ENCODE assay signal across 31 mouse cellular contexts in the genomic region with DNA sequence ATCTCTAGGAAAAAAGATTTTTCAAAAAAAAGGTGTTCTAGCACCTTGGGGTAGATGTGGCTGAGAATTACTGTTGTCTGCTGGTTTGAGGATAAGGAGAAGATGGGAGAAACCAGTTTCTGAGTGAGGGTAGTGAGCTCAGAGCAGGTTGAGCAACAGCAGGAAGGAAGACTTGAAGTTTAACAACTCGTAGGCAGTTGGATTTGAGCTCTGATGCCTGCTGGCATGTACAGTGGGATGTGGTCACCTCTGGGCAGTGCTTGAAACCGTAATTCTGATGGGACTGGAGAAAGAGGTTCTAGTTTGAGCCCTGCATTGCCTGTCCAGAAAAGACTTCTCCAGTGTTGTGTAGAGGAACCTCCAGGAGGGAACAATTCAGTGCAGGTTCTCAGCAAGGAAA. TPM values are rescaled to one million over a fixed set of nuclear protein-coding genes. Genes with fewer than 3 reads are reported as not detected.
DNase-seq lines count a peak whose midpoint lies in the region; ATAC-seq and TF ChIP-seq lines count a peak whose summit lies in the region.
"Had no signal": no experiment of that assay in that cellular context is flagged by ENCODE, and none has a peak within 500 bp of the region (broad histone marks: within the 10 kb centered on the region; RNA-seq: fewer than 3 reads in every experiment).

No protein-coding gene starts in this region.

- WGBS in kidney, adult 2 months: 75% methylated on average over 2 of the region's 2 CpGs
- WGBS in midbrain, embryonic 10.5 days: 92% methylated on average over 2 of the region's 2 CpGs

- TF ChIP-seq CTCF in kidney, adult 2 months (conservative IDR thresholded peaks at IDR 0.05; ENCODE audit: insufficient read depth, insufficient read length, low read depth, low read length): no peak
- no peak for TF ChIP-seq CTCF in bone marrow macrophage, adult 2 months (IDR thresholded peaks at IDR 0.05; ENCODE audit: low read depth, low read length)

- ATAC-seq in granulocyte monocyte progenitor cell, adult 5-6 weeks (replicated peaks; ENCODE audit: poor library complexity, severe bottlenecking): peak; percentile 56
- ATAC-seq: activated CD4-positive, CD25-positive, alpha-beta regulatory T cell, adult 4 months; forebrain, embryonic 16.5 days had no signal

- peak; percentile 1 for DNase-seq in kidney, postnatal 10 days
- no peak for DNase-seq in kidney, adult 2 months
- no peak for DNase-seq in left cerebral cortex, adult 9 months (ENCODE audit: low spot score in 2 of 2)
- DNase-seq in midbrain, embryonic 10.5 days (ENCODE audit: low spot score): no peak
- DNase-seq: adrenal gland, adult 8-10 months; adrenal gland, postnatal 25 days; cerebellum, adult 2 months; cerebellum, adult 9-11 months; cerebellum, postnatal 25 days; embryo, embryonic 11 days; gastrocnemius, adult 2 months; gastrocnemius, postnatal 14 days; heart, adult 2 months had no signal

- H3K9me3 ChIP-seq in midbrain, embryonic 10.5 days (replicated peaks): no peaks in the 10 kb centered on the region
- H3K9me3 ChIP-seq: embryonic facial prominence, embryonic 10.5 days; embryonic facial prominence, embryonic 13.5 days; forebrain, embryonic 12.5 days; hindbrain, embryonic 12.5 days; hindbrain, embryonic 15.5 days had no signal

- no peak overlapping the region for H3ac ChIP-seq in myocyte (ENCODE audit: control insufficient read depth, insufficient read length)

- no peak overlapping the region for H3K27ac ChIP-seq in kidney, adult 2 months (ENCODE audit: insufficient read depth, low read depth, low read length)
- H3K27ac ChIP-seq in bone marrow macrophage, adult 2 months (ENCODE audit: insufficient read depth, low read depth, low read length): 0 out of 2 replicates have a peak overlapping the region, but pooled peaks have one; percentile 6
- no peak overlapping the region for H3K27ac ChIP-seq in midbrain, embryonic 10.5 days (replicated peaks)
- H3K27ac ChIP-seq: embryonic facial prominence, embryonic 10.5 days; embryonic facial prominence, embryonic 13.5 days; forebrain, embryonic 12.5 days; gastrocnemius, adult 2 months; heart, adult 2 months; hindbrain, embryonic 12.5 days; hindbrain, embryonic 15.5 days had no signal

- no peaks in the 10 kb centered on the region for H3K79me2 ChIP-seq in myocyte (ENCODE audit: control insufficient read depth, insufficient read depth)

- no peak for TF ChIP-seq POLR2A in kidney, adult 2 months (IDR thresholded peaks at IDR 0.05; ENCODE audit: low read depth, low read length)
- TF ChIP-seq POLR2A in bone marrow macrophage, adult 2 months (IDR thresholded peaks at IDR 0.05; ENCODE audit: borderline replicate concordance, low read depth, low read length): no peak
- no peak for TF ChIP-seq POLR2A in myocyte (IDR thresholded peaks at IDR 0.05; ENCODE audit: insufficient read length, low read depth)

- H3K36me3 ChIP-seq in kidney, adult 2 months (ENCODE audit: control insufficient read depth, insufficient read depth, low read length): no peaks in the 10 kb centered on the region
- H3K36me3 ChIP-seq in myocyte (ENCODE audit: control insufficient read depth, insufficient read depth): peaks cover 29% of the 10 kb centered on the region
- peaks cover 15% of the 10 kb centered on the region for H3K36me3 ChIP-seq in midbrain, embryonic 10.5 days
- H3K36me3 ChIP-seq: forebrain, embryonic 12.5 days; hindbrain, embryonic 15.5 days had no signal

- no peaks in the 10 kb centered on the region for H3K27me3 ChIP-seq in kidney, adult 2 months (replicated peaks; ENCODE audit: control insufficient read depth, insufficient read depth, low read length)
- H3K27me3 ChIP-seq in myocyte (ENCODE audit: control insufficient read depth, insufficient read depth, insufficient read length): no peaks in the 10 kb centered on the region
- no peaks in the 10 kb centered on the region for H3K27me3 ChIP-seq in midbrain, embryonic 10.5 days (ENCODE audit: low read depth, poor library complexity, severe bottlenecking)
- H3K27me3 ChIP-seq: embryonic facial prominence, embryonic 13.5 days; forebrain, embryonic 12.5 days; hindbrain, embryonic 12.5 days; hindbrain, embryonic 15.5 days had no signal

- H3K4me1 ChIP-seq in kidney, adult 2 months (ENCODE audit: control insufficient read depth, insufficient read depth, low read length): peaks cover 7% of the 10 kb centered on the region; the same call in 1 of the 2 replicates
- H3K4me1 ChIP-seq in bone marrow macrophage, adult 2 months (ENCODE audit: control insufficient read depth, insufficient read depth, low read length): peaks cover 31% of the 10 kb centered on the region
- H3K4me1 ChIP-seq in midbrain, embryonic 10.5 days: no peaks in the 10 kb centered on the region
- H3K4me1 ChIP-seq: embryonic facial prominence, embryonic 10.5 days; embryonic facial prominence, embryonic 13.5 days; forebrain, embryonic 12.5 days; hindbrain, embryonic 12.5 days; hindbrain, embryonic 15.5 days had no signal

- no peak overlapping the region for H3K4me2 ChIP-seq in myocyte (ENCODE audit: low read depth)
- H3K4me2 ChIP-seq: embryonic facial prominence, embryonic 13.5 days; forebrain, embryonic 12.5 days; heart, embryonic 11.5 days; hindbrain, embryonic 12.5 days; hindbrain, embryonic 15.5 days had no signal

- no peak overlapping the region for H3K4me3 ChIP-seq in kidney, adult 2 months (ENCODE audit: insufficient read depth, low read depth, low read length)
- H3K4me3 ChIP-seq in bone marrow macrophage, adult 2 months (ENCODE audit: insufficient read depth, low read length): no peak overlapping the region
- no peak overlapping the region for H3K4me3 ChIP-seq in myocyte
- H3K4me3 ChIP-seq in midbrain, embryonic 10.5 days: no peak overlapping the region
- H3K4me3 ChIP-seq: embryonic facial prominence, embryonic 10.5 days; embryonic facial prominence, embryonic 13.5 days; erythroblast, embryonic 14.5 days; forebrain, embryonic 12.5 days; gastrocnemius, adult 2 months; heart, adult 2 months; hindbrain, embryonic 12.5 days; hindbrain, embryonic 15.5 days had no signal

TF ChIP-seq in myocyte, 11 proteins besides CTCF, POLR2A, EP300 and RAD21:
- no peak for TF ChIP-seq MYOG (IDR thresholded peaks at IDR 0.05; ENCODE audit: control insufficient read depth in 1 of 3, insufficient read depth in 1 of 3, insufficient read length in 2 of 3, low read depth in 2 of 3)
- TF ChIP-seq MYOD1 (IDR thresholded peaks at IDR 0.05; ENCODE audit: control insufficient read depth in 1 of 3, insufficient read length in 2 of 3, low read depth in 2 of 3): no peak
- TF ChIP-seq POLR2AphosphoS2 (IDR thresholded peaks at IDR 0.05; ENCODE audit: insufficient read length, low read depth): peak; percentile 87
- no peak for TF ChIP-seq MAX (IDR thresholded peaks at IDR 0.05; ENCODE audit: low read depth)
- TF ChIP-seq E2F4 (IDR thresholded peaks at IDR 0.05; ENCODE audit: insufficient read depth): no peak
- no peak for TF ChIP-seq SRF (IDR thresholded peaks at IDR 0.05; ENCODE audit: control insufficient read depth, insufficient read length, low read depth)
- no peak for TF ChIP-seq CEBPB (IDR thresholded peaks at IDR 0.05; ENCODE audit: insufficient read depth, poor library complexity, severe bottlenecking)

RNA-seq across cellular contexts. Expression of gene Cckar, which starts 46.0 kb away (rescaled TPM):
- polyA plus RNA-seq in kidney, adult 2 months (2012; rRNA removed): 46.0 and 56.7 TPM in 2 replicates
- not detected in 2 replicates for polyA plus RNA-seq in bone marrow macrophage, adult 2 months (2012; ENCODE audit: insufficient read depth, insufficient read length, missing spikeins)
- total RNA-seq in granulocyte monocyte progenitor cell, adult 5-6 weeks (2014; fragmentation: Nextera tagmentation): not detected in 2 replicates
- total RNA-seq in granulocyte monocyte progenitor cell, adult 5-6 weeks (2017): not detected in 2 replicates
- not detected for polyA plus RNA-seq in myocyte (2012; fragmentation: generic; extraction: Trizol)
- 0.63 and 0.87 TPM in 2 replicates for polyA plus RNA-seq in midbrain, embryonic 10.5 days (2016; fragmentation: Nextera tagmentation; extraction: Ambion mirVana)
- total RNA-seq: ES-E14; gastrocnemius, adult 2 months; gastrocnemius, postnatal 14 days; gastrocnemius, postnatal 4 days; heart, adult 2 months; heart, postnatal 25 days; hematopoietic stem cell, adult 5-6 weeks had no signal
- polyA plus RNA-seq: activated CD4-positive, CD25-positive, alpha-beta regulatory T cell, adult 4 months; cortical plate, adult 2 months; erythroblast, embryonic 14.5 days; frontal cortex, adult 2 months had no signal

Comparison
In these comparisons a context has a peak if more than half of its experiments do, and no peak if none do; other contexts are left out.
1. RNA of gene Cckar, which starts 46.0 kb away (polyA plus RNA-seq): 46.0 to 56.7 TPM in kidney, adult 2 months; 0.63 to 0.87 TPM in midbrain, embryonic 10.5 days, not detected in bone marrow macrophage, adult 2 months and not detected in myocyte (single experiment); every median in the first group is over 10 times any median in the second.